Mouse (Mus musculus) frontal cortex, postnatal 25 days (tissue): Measurements from ENCODE around the gene Pigyl.

ENCODE experiments used
- DNase-seq, 2 experiments: peaks; one replicate each; pipeline ENCODE4 v3.0.0; 2022; ENCODE audit warnings: low spot score in 2 of 2

Pigyl gene

DNA sequence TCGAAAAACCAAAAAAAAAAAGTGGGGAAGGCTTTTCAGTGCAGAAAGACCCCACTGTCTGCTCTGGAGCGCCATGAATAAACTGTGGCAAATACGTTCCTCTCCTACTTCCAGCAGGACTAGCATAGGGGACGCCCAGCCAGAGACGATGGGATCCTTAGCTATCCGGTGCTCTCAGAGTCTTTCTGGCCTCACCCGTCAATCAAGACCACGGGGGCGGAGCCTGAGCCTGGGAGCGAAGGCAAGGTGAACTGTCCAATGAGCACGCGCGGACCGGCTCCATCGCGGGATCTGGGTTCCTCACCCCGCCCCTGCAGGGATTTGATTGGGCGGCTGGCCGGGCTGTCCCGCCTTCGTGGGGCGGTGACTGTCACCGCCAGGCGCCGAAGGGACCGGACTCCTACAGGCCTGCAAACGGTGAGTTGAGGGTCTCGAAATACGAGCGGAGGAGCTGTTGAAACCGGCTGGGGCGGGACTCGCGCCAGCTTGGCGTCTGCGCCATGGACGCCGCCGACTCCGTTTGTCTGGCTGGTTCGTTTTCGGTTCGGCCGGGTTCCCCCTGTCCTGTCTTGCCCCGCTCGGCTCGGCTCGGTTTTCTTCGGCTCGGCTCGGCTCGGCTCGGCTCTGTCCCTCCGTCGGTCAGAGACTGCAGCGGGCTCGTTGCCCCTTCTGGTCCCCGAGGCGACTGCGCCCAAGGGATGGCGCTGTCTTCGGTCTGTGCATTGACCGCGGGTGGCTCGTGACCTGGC, at the start of gene Pigyl:
TSS of gene Pigyl (plus strand) at position 350 of the 749 bp plus-strand sequence.
- peak; percentile 94 to 96 for DNase-seq

DNA sequence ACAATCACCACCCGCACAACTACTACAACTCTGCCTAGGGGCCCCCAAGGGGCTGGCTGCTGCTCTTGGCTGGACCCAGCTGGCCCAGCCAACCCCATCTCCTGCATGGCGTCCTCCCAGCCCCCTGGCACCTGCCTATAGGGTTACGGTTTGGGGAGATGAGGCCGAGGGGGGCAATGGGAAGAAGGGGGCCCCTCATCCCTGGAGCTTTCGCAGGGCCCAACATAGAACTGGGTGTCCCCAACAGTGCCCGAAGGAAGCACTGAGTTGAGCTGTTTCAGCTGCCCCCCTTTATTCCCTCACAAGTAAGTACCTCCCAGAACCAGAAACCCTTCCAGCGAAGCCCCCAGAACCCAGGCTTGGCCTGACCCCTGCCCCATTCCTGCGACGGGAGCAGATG, 48.5 kb upstream of the Pigyl start:
- DNase-seq, result no peak

DNA sequence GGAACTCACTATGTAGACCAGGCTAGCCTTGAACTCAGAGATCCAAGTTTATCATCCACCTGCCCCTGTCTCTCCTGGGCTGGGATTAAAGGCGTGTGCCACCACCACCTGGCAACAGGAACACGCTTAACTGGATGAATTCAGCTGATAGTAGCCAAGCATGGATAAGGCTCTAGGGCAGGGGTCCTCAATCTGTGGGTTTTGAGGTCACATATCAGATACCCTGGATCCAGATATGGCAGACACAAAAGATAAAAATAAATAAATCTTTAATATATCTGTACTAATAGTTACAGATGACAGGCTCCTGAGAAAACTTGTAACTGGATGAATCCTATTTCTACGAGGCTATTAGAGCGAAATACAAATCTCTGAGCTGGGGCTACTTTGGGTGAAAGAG, 41.0 kb upstream of the Pigyl start:
- no peak for DNase-seq

DNA sequence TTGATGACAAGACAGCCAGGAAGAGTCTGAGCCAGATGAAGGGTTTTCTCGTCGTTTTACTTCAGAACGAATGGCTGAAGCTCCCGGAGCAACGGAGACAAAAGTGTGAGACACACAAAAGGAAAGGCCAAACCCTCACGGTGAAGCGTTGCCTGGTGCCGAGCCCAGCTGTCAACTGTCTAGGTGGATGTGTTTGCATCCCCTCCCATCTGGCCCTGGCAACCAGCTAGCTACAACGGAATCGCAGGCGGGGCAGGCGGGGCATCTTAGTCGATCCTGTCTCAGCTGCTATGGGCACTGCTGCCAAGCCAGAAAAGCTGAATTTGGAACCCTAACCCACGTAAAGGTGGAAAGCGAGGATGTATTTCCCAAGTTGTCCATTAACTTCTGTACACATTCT, 40.6 kb upstream of the Pigyl start:
- no peak for DNase-seq

DNA sequence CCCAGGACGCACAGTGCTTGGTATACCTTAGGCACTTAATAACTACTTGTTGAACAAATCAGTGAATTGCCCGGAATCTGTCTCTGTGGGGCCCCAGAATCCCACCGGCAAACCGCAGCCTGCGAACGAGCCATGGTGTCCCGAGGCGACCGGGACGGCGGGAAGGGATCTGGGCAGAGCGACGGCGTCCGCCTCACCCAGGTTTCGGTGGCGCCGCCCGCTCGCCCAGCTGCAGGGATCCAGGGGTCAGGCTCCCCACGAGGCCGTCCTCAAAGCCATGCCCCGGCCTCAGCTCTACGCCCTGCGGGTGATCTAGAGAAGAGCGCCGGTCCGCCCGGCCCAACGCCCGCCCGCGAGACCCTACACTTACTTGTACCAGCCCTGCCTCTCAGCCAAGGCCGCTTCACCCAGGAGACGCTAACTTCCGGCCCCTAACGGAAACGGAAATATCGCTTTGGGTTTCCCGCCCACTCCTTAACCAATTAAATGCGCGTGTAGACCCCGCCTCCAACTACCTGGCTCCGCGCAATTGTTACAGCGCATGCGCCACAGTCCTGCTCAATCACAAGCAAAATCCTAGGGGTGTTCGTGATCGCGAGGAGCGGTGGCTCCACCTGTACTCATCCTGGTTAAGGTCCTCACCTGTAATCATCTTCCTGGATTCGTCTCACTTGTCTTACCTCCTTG, 39.8 kb upstream of the Pigyl start, which contains the start of gene Elof1:
TSS of gene Elof1 (minus strand) at position 433 of the 687 bp plus-strand sequence.
- peak; percentile 79 to 91 for DNase-seq

DNA sequence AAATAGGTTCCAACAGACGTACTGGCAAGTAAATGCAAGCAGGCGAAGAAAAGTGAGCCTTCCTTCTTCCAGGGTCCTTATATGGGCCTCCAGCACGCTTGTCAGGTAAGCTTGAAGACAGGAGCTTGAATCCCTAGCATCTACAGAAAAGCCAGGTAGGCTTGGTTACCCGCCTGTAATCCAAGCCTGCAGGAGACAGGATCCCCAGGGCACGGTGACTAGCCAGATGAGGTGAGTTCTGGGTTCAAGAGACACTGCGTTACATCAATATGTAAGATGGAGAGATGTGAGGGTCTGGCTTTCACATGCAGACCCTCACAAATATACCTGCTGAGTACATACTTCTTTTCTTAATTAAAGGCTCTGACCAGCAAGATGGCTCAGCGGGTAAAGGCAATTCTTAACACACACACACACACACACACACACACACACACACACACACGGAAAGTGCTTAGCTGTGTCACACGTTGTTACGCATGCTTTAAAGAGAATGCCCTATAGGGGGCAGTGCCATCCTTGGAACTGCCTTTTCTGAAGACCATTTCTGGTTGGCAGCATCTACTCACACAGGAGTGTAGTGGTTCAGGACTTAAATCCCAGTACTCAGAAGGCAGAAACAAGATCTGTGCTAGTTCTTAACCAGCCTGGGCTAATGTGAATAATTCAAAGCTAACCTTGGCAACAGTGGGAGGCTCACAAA, 38.7 kb upstream of the Pigyl start:
- peak in 1 of 2 experiments; percentile 27 for DNase-seq

DNA sequence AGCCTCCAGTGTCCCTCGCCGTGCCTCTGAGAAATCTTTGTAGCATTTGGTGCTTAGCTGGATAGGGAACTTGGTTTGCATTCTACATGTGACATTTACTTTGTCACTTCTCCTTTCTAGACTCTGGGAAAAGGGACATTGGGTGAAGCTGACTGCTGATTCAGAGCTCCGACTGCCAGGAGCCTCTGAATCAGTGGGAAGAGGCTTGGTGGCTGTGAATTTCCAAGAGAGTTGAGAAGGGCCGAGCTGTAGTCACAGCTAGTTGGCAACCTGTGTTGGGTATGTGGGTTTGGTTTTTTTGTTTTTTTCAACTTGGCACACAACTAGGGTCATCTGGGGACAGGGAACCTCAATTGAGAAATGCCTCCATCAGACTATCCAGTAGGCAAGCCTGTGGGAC, 37.1 kb upstream of the Pigyl start:
- no peak for DNase-seq

DNA sequence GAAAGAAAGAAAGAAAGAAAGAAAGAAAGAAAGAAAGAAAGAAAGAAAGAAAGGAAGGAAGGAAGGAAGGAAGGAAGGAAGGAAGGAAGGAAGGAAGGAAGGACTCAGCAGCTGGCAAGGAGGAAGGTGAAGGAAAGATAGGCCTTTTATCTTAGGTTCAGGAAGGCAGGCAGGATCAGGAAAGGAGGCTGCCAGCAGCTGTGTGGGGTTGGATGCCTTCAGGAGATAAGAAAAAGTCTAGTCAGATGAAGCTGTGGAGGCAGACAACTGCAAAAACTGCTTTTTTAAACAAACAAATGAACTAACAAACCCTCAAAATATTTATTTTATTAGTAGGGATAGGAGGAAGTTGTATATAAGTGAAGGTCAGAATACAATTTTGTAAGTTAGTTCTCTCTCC, 35.1 kb upstream of the Pigyl start:
- DNase-seq, result no peak

DNA sequence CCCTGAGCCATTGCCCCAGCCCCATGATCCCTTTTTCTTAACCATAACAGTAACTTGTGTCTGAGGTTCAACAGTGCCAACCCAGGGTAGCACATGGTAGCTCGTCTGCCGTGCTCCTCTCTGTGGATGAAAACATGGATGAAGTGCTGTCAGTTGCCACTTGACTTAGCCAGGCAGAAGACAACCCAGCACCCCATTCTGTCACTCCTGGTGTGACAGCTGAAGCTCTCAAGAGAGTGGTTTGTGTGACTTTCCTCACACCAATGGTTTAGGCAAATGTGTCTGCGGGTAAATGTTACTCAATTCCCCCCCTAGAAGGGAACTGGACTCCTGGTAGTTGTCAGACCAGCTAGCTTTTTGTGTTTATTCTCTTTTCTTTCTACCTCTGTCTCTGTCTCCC, 34.6 kb upstream of the Pigyl start:
- no peak for DNase-seq

DNA sequence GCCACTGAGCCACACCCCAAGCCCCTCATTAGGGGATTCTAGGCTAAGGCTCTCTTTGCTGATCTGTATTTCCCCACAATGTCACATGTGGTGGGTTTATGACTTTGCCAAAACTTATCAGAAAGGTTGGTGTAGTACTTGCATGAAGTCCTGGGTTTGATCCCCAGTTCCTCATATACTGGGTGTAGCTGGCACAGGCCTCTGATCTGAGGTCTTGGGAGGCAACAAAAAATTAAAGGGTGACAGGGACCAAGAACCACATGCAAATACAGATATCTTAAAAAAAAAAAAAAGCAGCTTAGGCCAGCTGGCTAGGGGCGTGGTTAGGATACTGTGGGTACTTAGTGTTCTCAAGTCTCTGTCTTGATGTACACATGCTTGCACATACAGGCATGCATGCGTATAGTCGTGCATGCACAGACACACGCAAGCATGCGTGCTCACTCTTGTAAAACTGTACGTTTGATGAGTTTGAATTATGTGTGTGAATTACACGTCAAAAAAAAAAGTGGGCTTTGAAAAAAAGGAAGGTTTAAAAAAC, 33.5 kb upstream of the Pigyl start:
- no peak for DNase-seq

DNA sequence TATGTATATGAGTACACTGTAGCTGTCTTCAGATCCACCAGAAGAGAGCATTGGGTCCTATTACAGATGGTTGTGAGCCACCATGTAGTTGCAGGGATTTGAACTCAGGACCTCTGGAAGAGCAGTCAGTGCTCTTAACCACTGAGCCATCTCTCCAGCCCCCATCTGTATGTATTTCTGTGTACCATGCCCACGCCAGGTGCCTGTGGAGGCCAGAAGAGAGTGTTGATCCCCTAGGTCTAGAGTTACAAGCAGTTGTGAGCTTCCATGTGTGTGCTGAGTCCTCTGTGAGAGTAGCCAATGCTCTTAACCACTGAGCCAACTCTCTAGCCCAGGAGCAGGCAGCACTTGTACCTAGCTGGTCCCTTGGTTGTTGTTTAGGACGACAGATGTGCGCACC, 32.5 kb upstream of the Pigyl start:
- DNase-seq, result no peak

DNA sequence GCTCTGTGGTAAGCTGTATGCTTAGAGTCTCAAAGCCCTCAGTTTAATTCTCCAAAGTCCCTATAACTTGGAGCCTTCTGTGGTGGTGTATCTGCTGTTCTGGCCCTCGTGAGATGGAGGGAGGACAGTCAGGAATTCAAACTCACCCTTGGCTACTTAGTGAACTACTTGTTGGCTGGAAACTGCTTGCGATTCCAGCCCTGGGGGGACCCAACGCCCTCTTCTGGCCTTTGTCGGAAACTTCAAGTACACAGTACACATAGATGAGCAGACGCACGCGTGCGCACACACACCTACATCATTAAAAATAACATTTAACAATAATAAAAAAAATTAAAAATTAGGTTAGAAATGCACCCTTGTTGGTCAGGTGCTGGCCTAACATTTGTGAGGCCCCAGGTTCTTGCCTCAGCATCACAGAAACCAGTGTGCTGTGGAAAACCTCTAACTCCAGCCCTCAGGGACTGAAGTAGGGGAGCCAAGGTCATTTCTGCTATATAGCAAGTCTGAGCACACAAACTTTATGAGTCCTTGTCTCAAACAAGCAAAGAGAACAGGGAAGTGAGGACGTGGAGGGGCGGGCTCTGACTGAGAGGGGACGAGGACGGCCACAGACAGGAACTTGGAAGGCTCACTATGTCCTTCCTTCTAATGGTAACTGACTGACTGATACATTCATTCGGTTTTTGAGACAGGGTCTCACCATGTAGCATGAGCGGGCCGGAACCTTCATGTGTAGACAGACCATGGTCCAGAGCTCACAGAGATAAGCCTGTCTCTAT, 31.2 kb upstream of the Pigyl start:
- DNase-seq, result no peak

DNA sequence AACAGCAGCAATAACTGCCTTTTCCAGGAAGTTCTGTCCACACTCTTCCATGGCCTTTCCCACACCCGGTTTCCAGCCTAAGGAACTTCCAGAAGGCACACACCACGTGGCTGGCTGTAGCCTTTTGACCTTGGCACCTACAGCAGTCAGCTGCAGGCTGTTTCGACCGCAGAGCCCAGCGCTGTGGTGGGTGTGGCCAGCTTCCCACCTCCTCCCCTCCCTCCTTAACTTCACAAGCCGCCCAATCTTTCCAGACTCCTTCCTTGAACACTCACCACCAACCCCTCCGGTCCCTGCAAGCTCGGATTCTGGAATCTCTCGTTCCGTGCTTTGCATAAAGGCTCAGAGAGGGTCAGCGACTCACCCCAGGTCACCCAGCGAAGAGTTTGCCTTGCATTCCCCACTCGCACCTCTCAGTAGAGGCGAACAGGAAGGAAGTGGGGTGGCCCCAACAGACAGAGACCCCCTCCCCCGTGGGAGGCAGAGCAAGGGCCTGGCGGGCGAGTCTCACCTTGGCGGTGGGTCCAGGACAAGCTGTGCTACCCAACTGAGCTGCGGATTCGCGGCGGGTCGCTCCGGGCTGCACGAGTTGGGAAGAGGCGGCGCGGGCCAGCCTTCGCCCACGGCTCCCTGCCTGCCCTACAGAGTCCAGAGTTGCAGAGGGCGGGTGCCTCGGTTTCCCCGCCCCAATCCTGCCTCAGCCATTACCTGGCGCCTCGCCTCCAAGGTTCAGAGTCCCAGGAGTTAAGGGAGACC, 25.2 kb upstream of the Pigyl start:
- no peak for DNase-seq

DNA sequence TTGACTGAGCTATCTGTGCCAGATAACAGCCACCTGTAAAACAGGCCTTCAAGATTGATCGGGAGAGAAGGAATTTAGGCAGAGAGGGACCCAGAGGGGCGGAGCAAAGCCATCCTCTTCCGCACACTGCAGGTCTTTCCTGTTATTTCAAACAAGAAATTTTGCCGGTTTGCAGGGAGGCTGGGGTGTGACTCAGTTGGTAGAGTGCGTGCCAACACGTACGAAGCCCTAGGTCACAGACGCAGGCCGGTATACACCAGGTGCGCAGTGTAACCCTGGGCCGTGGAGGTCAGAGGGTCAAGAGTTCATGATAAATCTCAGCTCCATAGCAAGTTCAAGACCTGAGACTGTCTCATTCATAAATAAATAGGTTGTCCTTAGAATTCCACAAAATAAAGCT, 24.4 kb upstream of the Pigyl start:
- DNase-seq, result no peak

DNA sequence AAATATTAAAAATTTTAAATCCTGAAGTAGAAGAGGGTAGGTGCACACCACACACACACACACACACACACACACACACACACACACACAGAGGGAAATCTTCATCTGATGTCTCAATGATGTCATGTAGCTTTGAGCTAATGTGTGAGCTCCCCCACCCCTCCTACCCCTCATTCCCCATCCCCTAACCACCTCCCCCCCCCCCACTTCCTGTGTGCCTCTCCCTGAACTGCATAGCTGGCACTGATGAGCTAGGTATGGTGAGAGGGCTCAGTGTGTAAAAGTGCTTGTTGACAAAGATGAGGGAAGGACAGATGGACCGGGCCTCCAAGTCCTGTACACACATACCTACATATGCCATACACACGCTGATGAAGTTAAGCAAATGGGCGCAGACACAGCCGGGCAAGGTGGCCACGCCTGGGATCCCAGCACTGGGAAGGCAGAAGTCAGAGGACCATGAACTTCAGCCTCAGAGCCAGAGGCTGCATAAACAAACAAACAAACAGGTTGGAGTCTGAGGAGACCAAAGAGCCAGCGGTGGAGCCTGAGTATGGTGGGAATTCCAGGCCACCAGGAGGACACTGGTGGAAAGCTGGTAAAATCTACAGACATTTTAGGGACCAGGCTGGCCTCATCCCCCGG, 22.3 kb upstream of the Pigyl start:
- DNase-seq, result no peak

DNA sequence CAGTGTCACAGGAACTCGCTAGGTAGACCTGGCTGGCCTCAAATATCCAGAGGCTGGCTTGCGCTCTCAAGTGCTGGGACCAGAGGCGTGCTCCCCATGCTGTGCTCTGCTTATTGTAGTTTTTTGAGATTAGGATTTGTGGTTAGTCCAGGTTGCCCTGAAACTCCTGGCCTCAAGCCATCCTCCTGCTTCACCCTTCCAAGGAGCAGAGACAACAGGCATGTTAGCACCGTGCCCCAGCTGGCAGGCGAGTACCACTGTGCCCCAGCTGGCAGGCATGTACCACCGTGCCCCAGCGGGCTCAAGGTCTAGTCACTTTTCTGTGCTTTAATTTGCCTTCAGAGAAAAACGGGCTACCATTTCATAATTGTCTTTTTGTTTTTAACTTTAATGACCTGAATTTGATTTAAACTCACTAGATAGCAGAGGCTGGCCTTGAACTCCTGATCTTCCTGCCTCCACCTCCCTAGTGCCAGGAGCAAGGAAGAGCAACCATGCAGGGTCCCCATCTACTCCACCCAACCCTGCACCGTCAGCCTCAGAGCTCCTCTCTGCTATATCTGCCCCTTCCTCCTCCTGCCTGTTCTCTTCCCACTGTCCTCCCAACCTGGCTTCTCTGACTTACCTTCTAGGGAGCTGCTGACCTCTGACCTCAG, 21.5 kb upstream of the Pigyl start:
- no peak for DNase-seq

DNA sequence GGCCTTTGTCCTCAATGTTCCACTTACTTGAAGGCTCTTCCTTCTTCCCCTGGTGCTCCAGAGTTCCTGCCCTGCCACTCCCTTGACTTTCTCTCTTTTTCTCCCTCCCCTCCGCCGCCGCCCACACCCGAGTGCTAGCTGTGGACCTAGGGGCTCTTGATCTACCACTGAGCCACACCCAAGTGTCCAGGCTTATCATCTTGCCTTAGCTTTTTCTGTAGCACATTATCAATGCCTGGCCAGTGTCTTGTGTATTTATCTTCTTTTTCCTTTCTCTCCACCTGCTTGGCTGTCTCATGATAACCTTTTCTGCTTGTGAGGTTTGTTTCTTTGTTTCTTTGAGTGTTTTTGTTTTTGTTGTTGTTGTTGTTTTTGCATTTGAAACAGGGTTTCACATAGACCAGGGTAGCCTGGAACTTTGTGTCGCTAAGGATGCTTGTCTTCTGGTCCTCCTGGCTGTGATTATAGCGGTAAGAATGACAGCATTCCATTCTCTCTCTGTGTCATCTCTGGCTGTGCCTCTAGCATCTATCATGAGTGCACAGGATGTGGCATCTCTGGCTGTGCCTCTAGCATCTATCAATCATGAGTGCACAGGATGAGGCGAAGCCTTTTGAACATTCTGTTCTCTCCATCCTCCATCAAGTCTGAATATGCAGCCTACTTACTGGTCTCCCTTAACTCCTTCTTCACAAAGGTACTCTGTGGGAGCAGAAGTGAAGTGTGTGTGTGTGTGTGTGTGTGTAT, 20.8 kb upstream of the Pigyl start, which contains the start of gene Acp5:
TSS of gene Acp5 (minus strand) at position 68 of the 747 bp plus-strand sequence.
- no peak for DNase-seq

DNA sequence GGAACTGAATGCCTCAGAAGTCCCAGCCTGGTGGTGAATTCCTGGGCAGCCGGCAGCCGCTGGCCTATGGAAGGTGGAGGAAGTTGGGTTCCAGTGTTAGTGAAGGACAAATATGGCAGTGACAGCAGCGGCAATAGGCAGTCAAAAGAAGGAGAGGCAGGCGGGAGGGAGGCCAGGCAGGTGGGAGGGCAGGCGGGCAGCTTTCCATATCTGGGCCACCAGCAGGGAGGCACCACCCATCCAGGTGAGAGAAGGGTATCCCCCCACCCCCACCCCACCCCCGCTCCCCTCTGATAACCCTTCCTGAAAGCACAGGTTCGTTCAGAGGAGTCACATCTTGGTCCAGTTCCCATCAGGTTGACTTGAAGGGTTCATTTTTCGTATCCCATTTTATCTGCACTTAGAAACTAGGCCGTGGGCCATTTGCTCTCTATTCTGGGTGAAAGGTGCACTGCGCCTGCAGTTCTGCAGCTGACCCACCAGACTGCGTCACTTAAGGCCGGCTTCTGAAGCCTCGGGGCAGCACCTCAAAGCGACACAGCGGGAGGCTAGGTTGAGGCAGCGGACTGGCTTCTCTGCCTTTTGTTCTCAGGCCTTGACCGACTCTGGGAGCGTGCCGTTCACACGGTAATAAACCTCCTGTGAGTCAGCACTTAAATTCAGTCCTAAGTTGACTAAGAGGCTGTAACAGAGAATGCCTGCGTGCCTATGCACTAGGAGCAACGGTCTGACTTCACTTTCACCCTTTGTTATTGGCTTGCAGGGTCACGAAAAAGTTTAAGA, 19.7 kb upstream of the Pigyl start:
- no peak for DNase-seq
